Mouse (Mus musculus) heart, embryonic 12.5 days (tissue): Measurements from ENCODE around the gene Spag5. TPM values are rescaled to one million over a fixed set of nuclear protein-coding genes. Genes with fewer than 3 reads are reported as not detected.

ENCODE experiments used
- ATAC-seq: fragments of 200-750 bp; cut with Nextera tagmentation; 2 replicates; pipeline ENCODE4 v1.8.0; 2017; ENCODE audit warnings: moderate TSS enrichment, moderate library complexity; ENCODE audit not compliant: insufficient number of reproducible peaks, low FRiP score
- H3K27ac ChIP-seq: fragments of 300-500 bp; sonication (generic); 2 replicates; pipeline ENCODE4 v1.5.1; 2016; ENCODE audit warnings: mild to moderate bottlenecking, moderate library complexity; ENCODE audit not compliant: poor library complexity, severe bottlenecking
- H3K27me3 ChIP-seq: fragments of 300-500 bp; sonication (generic); replicated peaks from 2 replicates; pipeline ENCODE4 v1.6.1; 2016; ENCODE audit warnings: mild to moderate bottlenecking, moderate library complexity
- H3K36me3 ChIP-seq: fragments of 300-500 bp; sonication (generic); 2 replicates; pipeline ENCODE4 v1.6.1; 2016; ENCODE audit warnings: mild to moderate bottlenecking, moderate library complexity
- H3K4me1 ChIP-seq: fragments of 300-500 bp; sonication (generic); replicated peaks from 2 replicates; pipeline ENCODE4 v1.6.1; 2016; ENCODE audit warnings: mild to moderate bottlenecking
- H3K4me2 ChIP-seq: fragments of 300-500 bp; sonication (generic); 2 replicates; pipeline ENCODE4 v1.6.1; 2016; ENCODE audit warnings: mild to moderate bottlenecking, moderate library complexity
- H3K4me3 ChIP-seq: fragments of 300-500 bp; sonication (generic); 2 replicates; pipeline ENCODE4 v1.5.1; 2016; ENCODE audit warnings: mild to moderate bottlenecking
- H3K9ac ChIP-seq: fragments of 300-500 bp; sonication (generic); 2 replicates; pipeline ENCODE4 v1.6.1; 2016; ENCODE audit warnings: mild to moderate bottlenecking, moderate library complexity
- H3K9me3 ChIP-seq: fragments of 300-500 bp; sonication (generic); replicated peaks from 2 replicates; pipeline ENCODE4 v1.6.1; 2016; ENCODE audit warnings: mild to moderate bottlenecking, moderate library complexity
- WGBS: fragments of 180-500 bp; shearing (Covaris S2); methylation state at CpG from one replicate; pipeline ENCODE4 v1.1.7; 2016; 5-methylcytosine and 5-hydroxymethylcytosine counted together
- polyA plus RNA-seq: library from polyadenylated mRNA; unstranded; fragments of >200 nt; fragmentation: Nextera tagmentation; extraction: Ambion mirVana; gene quantifications from 2 replicates; pipeline ENCODE4 v1.2.1, GENCODE M21; 2016

The Spag5 gene
- polyA plus RNA-seq, 1 experiment from 2014 or later = 27.2 TPM

- no peak overlapping the region for H3K27ac ChIP-seq
- WGBS = 36% methylated on average over 4 of the region's 4 CpGs
- no peaks in the 10 kb centered on the region for H3K9me3 ChIP-seq
- H3K4me1 ChIP-seq = no peaks in the 10 kb centered on the region
- no peak overlapping the region for H3K4me2 ChIP-seq
- H3K9ac ChIP-seq = no peak overlapping the region
- no peak overlapping the region for H3K4me3 ChIP-seq
- H3K27me3 ChIP-seq = peaks cover 18% of the 10 kb centered on the region
- ATAC-seq = no peak
- H3K36me3 ChIP-seq = no peaks in the 10 kb centered on the region
These were observed 54.3 kb downstream of the Spag5 start for GRCm38 (mm10) chr11:78355471-78356238.

- Histone ChIP-seq H3K9ac (no peak overlapping the region), H3K36me3 (no peaks in the 10 kb centered on the region), H3K27ac (no peak overlapping the region), H3K4me1 (no peaks in the 10 kb centered on the region), H3K27me3 (peaks cover 32% of the 10 kb centered on the region), H3K4me3 (no peak overlapping the region), H3K4me2 (no peak overlapping the region), H3K9me3 (no peaks in the 10 kb centered on the region)
- no peak for ATAC-seq
- 16% methylated on average over 22 of the region's 22 CpGs for WGBS
These were observed 57.1 kb downstream of the Spag5 start for GRCm38 (mm10) chr11:78358330-78359007.

DNA sequence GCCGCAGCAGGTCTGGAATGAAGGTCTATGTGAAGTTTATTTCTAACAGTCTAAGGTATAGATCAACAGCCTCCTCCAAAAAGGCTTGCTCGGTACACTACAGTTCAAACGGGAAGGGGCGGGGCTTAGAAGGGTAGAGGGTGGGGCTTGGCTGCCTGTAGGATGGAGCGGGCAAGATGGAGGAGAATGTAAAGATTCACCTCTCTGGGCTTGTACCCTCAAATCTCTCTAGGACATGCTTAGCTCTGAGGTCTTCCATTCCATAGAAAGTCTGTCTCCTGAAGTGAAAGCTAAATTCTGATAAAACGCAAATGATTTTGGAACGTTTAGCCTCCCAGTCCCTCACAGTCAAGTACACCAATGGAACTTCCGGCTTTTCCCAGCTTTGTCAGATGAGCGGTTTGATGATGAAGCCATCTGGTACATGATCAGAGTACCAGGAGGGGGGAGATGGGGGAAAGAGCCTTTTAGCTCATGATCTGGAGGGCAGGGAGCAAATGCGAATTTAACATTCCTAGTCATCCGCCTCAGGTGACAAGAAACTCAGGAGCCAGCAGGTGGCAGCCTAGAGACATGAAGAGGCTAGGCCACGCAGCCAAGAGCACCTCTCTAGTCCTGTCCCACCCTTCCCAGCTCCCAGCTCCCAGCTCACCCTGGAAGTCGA, 58.9 kb downstream of the Spag5 start:
- 8% methylated on average over 13 of the region's 13 CpGs for WGBS

GRCm38 (mm10) chr11:78360789-78361131, 59.4 kb downstream of the Spag5 start:
- H3K9ac ChIP-seq = no peak overlapping the region

More for the DNA sequence above, 58.9 kb downstream of the Spag5 start:
- Histone ChIP-seq H3K27ac (no peak overlapping the region), H3K4me2 (peak overlapping the region; percentile 67), H3K9me3 (no peaks in the 10 kb centered on the region), H3K27me3 (peaks cover 37% of the 10 kb centered on the region), H3K9ac (no peak overlapping the region), H3K4me1 (no peaks in the 10 kb centered on the region), H3K36me3 (no peaks in the 10 kb centered on the region), H3K4me3 (peak overlapping the region; percentile 37)
- peak; percentile 67 for ATAC-seq

DNA sequence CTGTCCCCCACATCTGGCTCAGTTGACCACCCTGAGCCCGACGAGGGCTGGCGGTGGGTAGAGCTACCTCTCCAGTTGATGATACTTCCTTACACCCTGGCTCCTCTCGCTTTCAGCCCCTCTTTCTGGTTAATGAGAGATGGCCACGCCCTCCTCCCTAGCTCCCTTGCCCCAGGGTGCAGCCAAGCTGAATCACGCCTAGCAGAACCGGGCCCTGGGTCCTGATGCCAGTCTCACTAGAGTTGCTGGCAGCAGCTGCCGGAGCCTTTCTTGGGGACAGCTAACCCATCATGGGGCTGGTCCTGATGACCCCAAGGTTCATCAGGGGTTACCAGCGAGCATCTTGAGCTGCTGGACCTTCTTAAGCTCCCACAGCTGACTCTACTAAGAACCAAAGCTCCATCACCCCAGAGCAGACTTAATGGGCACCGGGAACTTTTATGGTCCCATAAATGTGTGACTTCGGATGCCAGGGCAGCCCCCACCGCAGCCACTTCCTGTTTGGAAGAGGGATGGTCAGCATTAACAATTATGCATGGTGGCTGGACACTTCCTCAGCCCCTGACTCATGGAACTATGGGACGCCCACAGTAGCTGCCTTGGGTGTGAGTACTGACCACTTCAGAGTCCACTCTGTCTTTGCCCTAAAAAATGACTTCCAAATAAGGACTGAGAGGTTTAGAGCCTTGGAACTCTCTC, 62.1 kb downstream of the Spag5 start:
- WGBS = 75% methylated on average over 13 of the region's 13 CpGs
- no peak for ATAC-seq
- no peaks in the 10 kb centered on the region for H3K36me3 ChIP-seq
- no peak overlapping the region for H3K9ac ChIP-seq
- no peak overlapping the region for H3K4me2 ChIP-seq
- H3K4me3 ChIP-seq = no peak overlapping the region
- H3K9me3 ChIP-seq = no peaks in the 10 kb centered on the region
- no peak overlapping the region for H3K27ac ChIP-seq
- peaks cover 35% of the 10 kb centered on the region for H3K27me3 ChIP-seq
- H3K4me1 ChIP-seq = no peaks in the 10 kb centered on the region

More at GRCm38 (mm10) chr11:78360789-78361131, 59.4 kb downstream of the Spag5 start:
- peak; percentile 8; the same call in 1 of the 2 replicates for ATAC-seq
- Histone ChIP-seq H3K27me3 (peaks cover 37% of the 10 kb centered on the region), H3K27ac (no peak overlapping the region), H3K4me1 (no peaks in the 10 kb centered on the region), H3K36me3 (no peaks in the 10 kb centered on the region), H3K4me3 (no peak overlapping the region), H3K9me3 (no peaks in the 10 kb centered on the region), H3K4me2 (no peak overlapping the region)
- 60% methylated on average over 2 of the region's 2 CpGs for WGBS

- no peak for ATAC-seq
- no peak overlapping the region for H3K9ac ChIP-seq
- H3K4me2 ChIP-seq = no peak overlapping the region
- H3K27me3 ChIP-seq = peaks cover 30% of the 10 kb centered on the region; the same call in 1 of the 2 replicates
- H3K9me3 ChIP-seq = no peaks in the 10 kb centered on the region
- H3K27ac ChIP-seq = no peak overlapping the region
- WGBS = 53% methylated on average over 8 of the region's 8 CpGs
- H3K4me1 ChIP-seq = no peaks in the 10 kb centered on the region
- H3K36me3 ChIP-seq = no peaks in the 10 kb centered on the region
- no peak overlapping the region for H3K4me3 ChIP-seq
These were observed 62.8 kb downstream of the Spag5 start for GRCm38 (mm10) chr11:78364103-78364502.

- no peak overlapping the region for H3K4me3 ChIP-seq
- no peaks in the 10 kb centered on the region for H3K4me1 ChIP-seq
- ATAC-seq = no peak
- H3K36me3 ChIP-seq = no peaks in the 10 kb centered on the region
- H3K9ac ChIP-seq = no peak overlapping the region
- H3K27ac ChIP-seq = no peak overlapping the region
- 86% methylated on average over 15 of the region's 15 CpGs for WGBS
- H3K4me2 ChIP-seq = no peak overlapping the region
- no peaks in the 10 kb centered on the region for H3K9me3 ChIP-seq
- H3K27me3 ChIP-seq = 0 out of 2 replicates have a peak, but pooled peaks cover 20% of the 10 kb centered on the region
These were observed 66.3 kb downstream of the Spag5 start for GRCm38 (mm10) chr11:78367456-78368225.

DNA sequence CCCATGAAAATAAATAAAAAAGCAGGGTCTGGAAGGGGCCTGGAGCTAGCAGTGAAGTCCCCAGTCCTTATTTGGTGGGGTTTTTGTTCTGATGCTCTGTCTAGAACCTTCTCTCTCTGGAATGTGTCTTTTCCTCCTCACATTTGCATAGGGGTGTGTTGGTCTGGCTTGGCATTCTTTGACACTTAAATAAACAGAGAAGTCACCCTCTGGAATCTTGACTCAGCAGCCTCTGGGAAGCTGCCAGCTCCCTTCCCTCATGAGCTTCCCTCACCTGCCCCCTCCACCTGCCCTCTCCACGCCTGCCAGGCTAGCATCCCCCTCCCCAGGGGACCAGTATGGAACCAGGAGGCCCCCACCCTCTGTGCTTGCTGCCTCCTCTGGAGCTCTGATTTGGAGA, 69.1 kb downstream of the Spag5 start:
- Histone ChIP-seq H3K4me2 (no peak overlapping the region), H3K9ac (no peak overlapping the region), H3K9me3 (no peaks in the 10 kb centered on the region), H3K4me1 (no peaks in the 10 kb centered on the region), H3K36me3 (no peaks in the 10 kb centered on the region), H3K27me3 (0 out of 2 replicates have a peak, but pooled peaks cover 8% of the 10 kb centered on the region), H3K4me3 (no peak overlapping the region), H3K27ac (no peak overlapping the region)
- no peak for ATAC-seq
- 50% methylated on average over 1 of the region's 1 CpGs for WGBS

DNA sequence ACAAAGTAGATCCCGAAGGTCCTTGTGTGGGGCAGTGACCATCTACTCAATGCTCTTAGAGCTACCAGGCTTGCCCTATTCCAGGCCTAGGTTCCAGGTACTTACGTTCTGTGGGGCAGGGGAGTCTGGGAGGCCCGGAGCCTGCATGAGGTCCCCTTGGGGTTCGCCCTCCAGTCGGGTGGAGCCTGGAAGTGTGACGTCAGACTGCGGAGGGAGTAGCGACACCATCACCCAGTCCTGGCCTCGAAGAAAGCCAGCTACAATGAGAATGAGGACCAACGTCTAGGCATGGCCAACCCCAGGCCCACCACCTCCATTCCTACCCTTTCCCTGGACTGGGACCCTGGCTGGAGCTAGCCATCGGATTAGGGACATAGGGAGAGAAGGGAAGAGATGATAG, 70.4 kb downstream of the Spag5 start:
- H3K4me1 ChIP-seq = no peaks in the 10 kb centered on the region
- H3K27me3 ChIP-seq = 0 out of 2 replicates have a peak, but pooled peaks cover 5% of the 10 kb centered on the region
- WGBS = 84% methylated on average over 11 of the region's 11 CpGs
- no peak for ATAC-seq
- no peak overlapping the region for H3K4me2 ChIP-seq
- H3K4me3 ChIP-seq = no peak overlapping the region
- no peak overlapping the region for H3K27ac ChIP-seq
- H3K9ac ChIP-seq = no peak overlapping the region
- H3K36me3 ChIP-seq = no peaks in the 10 kb centered on the region
- H3K9me3 ChIP-seq = no peaks in the 10 kb centered on the region
